Mouse (Mus musculus) intestine, postnatal 0 days (tissue): ENCODE data around the gene Kng1. TPM values are rescaled to one million over a fixed set of nuclear protein-coding genes. Genes with fewer than 3 reads are reported as not detected.
A peak's percentile ranks its signal among the peaks of the same experiment; 100 is the strongest.
"Not testable (repeated sequence)": the region's sequence is repeated elsewhere in the genome, so short reads cannot be mapped to it uniquely, and the experiment has no call there.

ENCODE experiments used
- ATAC-seq: fragments of 200-750 bp; cut with Nextera tagmentation; 2 replicates; pipeline ENCODE4 v1.8.0; 2017; ENCODE audit warnings: mild to moderate bottlenecking, moderate TSS enrichment, moderate library complexity
- H3K27ac ChIP-seq: fragments of 300-500 bp; sonication (generic); 2 replicates; pipeline ENCODE4 v1.5.1; 2014; ENCODE audit warnings: mild to moderate bottlenecking, low read depth, low read length, moderate library complexity
- H3K27me3 ChIP-seq: fragments of 300-500 bp; sonication (generic); replicated peaks from 2 replicates; pipeline ENCODE4 v1.6.1; 2014; ENCODE audit warnings: low read length, mixed read lengths; ENCODE audit not compliant: control insufficient read depth, insufficient read depth
- H3K36me3 ChIP-seq: fragments of 300-500 bp; sonication (generic); 2 replicates; pipeline ENCODE4 v1.6.1; 2014; ENCODE audit warnings: mild to moderate bottlenecking, moderate library complexity; ENCODE audit not compliant: control insufficient read depth, insufficient read depth
- H3K4me1 ChIP-seq: fragments of 300-500 bp; sonication (generic); replicated peaks from 2 replicates; pipeline ENCODE4 v1.6.1; 2014; ENCODE audit warnings: antibody characterized with exemption, low read length, mixed read lengths; ENCODE audit not compliant: control insufficient read depth, insufficient read depth
- H3K4me2 ChIP-seq: fragments of 300-500 bp; sonication (generic); replicated peaks from 2 replicates; pipeline ENCODE4 v1.6.1; 2014; ENCODE audit warnings: low read depth, mild to moderate bottlenecking, moderate library complexity
- H3K4me3 ChIP-seq: fragments of 300-500 bp; sonication (generic); 2 replicates; pipeline ENCODE4 v1.5.1; 2014; ENCODE audit warnings: low read depth, low read length
- H3K9ac ChIP-seq: fragments of 300-500 bp; sonication (generic); 2 replicates; pipeline ENCODE4 v1.6.1; 2014; ENCODE audit warnings: mild to moderate bottlenecking, low read depth, low read length
- H3K9me3 ChIP-seq: fragments of 300-500 bp; sonication (generic); 2 replicates; pipeline ENCODE4 v1.6.1; 2016; ENCODE audit warnings: mixed run types; ENCODE audit not compliant: control insufficient read depth
- CTCF ChIP-seq: sonication (generic); IDR thresholded peaks from 2 replicates; pipeline ENCODE4 v1.5.1; 2016; ENCODE audit warnings: low read depth, mild to moderate bottlenecking, control low read depth, antibody characterized with exemption, moderate library complexity
- WGBS: fragments of 180-500 bp; shearing (Covaris S2); extraction: QIAGEN DNeasy Blood & Tissue Kit; methylation state at CpG from one replicate; pipeline ENCODE4 v1.1.7; 2014; 5-methylcytosine and 5-hydroxymethylcytosine counted together
- polyA plus RNA-seq: library from polyadenylated mRNA; unstranded; fragments of >200 nt; fragmentation: Nextera tagmentation; extraction: Ambion mirVana; gene quantifications from 2 replicates; pipeline ENCODE4 v1.2.1, GENCODE M21; 2015

Kng1 gene
- polyA plus RNA-seq, 1 experiment from 2014 or later: 1.7 TPM

DNA sequence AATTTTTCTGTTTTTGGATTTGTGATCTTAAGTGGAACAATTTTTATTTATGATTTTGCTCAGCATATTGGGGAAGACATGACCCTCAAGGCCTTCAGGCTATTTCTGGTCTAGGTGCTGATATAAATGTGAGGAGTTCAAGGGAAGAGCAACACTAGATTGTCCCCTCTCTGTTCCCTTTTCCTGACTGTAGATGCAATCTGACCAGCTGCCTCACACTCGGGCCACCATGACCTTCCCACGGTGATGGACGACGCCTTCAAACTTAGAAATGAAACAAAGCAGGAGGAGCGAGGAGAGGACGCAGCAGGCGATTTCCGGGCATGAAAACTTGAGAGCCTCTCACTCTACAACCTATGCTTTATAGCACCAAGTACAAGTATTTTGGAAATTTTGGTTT, 29.5 kb downstream of the Kng1 start:
- not testable (repeated sequence) for H3K36me3 ChIP-seq, H3K4me2 ChIP-seq, ATAC-seq, H3K4me1 ChIP-seq, H3K4me3 ChIP-seq, H3K27ac ChIP-seq, H3K9ac ChIP-seq, H3K9me3 ChIP-seq, H3K27me3 ChIP-seq
- WGBS: 80% methylated on average over 8 of the region's 8 CpGs

DNA sequence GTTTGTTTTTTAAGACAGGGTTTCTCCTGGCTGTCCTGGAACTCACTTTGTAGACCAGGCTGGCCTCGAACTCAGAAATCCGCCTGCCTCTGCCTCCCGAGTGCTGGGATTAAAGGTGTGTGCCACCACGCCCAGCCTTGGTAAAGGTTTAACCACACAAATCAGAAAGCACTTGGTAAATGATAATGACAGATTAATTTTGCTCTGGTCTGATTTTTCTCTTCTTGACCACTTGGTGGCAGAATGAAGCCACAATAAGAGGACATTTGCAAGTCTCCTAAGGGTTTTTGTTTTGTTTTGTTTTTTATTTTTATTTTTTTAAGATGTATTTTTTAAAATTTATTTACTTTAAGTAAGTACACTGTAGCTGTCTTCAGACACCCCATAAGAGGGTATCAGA, 30.0 kb downstream of the Kng1 start:
- H3K27ac ChIP-seq, H3K4me3 ChIP-seq, H3K36me3 ChIP-seq, H3K4me2 ChIP-seq, H3K4me1 ChIP-seq, H3K9ac ChIP-seq, H3K9me3 ChIP-seq, H3K27me3 ChIP-seq, ATAC-seq: not testable (repeated sequence)
- 42% methylated on average over 4 of the region's 4 CpGs for WGBS
- peak; percentile 67 for TF ChIP-seq CTCF

DNA sequence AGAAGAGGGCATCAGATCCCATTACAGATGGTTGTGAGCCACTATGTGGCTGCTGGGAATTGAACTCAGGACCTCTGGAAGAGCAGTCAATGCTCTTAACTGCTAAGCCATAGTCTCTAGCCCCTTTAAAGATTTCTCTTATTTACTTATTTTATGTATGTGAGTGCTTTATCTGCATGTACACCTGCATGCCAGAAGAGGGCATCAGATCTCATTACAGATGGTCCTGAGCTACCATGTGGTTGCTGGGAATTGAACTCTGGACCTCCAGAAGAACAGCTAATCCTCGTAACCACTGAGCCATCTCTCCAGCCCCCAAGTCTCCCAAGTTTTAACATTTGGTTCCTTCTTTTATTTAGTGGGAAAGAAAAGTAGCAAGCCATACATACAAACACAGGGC, 30.8 kb downstream of the Kng1 start:
- H3K27me3 ChIP-seq, H3K4me3 ChIP-seq, H3K9ac ChIP-seq, H3K27ac ChIP-seq, H3K4me2 ChIP-seq, ATAC-seq, H3K36me3 ChIP-seq, H3K9me3 ChIP-seq, H3K4me1 ChIP-seq: not testable (repeated sequence)
- 74% methylated on average over 1 of the region's 1 CpGs for WGBS
- peak; percentile 60 for TF ChIP-seq CTCF

DNA sequence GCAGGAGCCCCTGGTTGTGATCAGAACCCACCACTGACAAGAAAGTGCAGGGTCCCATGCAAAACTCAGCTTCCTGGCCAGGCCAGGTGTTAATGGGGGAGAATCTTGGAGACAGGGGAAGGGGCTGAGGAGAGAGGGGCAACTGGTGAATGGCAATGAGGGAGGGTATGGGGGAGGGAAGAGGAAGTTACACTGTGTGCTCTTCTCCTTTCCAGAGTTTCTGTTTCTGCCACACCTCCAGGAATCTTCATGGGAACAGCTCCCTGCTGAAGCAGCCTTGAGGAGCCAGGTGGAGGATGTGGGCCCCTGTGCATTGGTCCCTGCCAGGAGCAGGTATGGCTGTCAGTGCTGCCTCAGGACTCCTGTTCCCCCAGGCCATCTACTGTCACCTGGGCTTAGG, 33.7 kb downstream of the Kng1 start:
- H3K27me3 ChIP-seq, H3K9me3 ChIP-seq, H3K4me2 ChIP-seq, H3K9ac ChIP-seq, H3K27ac ChIP-seq, H3K4me1 ChIP-seq, H3K36me3 ChIP-seq, ATAC-seq, H3K4me3 ChIP-seq: not testable (repeated sequence)

DNA sequence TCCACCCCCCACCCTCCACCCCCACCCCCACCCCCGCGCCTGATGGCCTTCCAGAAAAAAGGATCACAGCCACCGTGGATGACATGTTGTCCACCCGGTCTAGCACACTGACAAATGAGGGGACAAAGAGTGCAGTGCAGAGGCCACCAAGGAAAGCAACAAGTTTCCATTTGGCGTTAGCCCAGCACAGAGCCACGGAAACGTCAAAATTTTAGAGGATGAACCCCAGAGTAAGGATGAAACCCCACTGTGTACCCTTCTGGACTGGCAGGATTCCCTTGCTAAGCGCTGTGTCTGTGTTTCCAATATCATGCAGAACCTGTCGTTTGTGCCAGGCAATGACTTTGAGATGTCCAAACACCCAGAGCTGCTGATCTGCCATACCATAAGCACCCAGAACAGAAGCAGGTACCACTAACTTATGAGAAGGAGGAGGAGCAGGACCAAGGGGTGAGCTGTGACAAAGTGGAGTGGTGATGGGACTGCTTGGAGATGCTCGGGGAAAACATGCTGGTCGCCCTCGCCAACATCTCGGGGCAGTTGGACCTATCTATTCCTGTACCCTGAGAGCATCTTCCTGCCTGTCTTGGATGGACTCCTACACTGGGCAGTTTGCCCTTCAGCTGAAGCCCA, 35.8 kb downstream of the Kng1 start:
- Histone ChIP-seq H3K4me2 (no peak overlapping the region), H3K9ac (no peak overlapping the region), H3K27ac (no peak overlapping the region), H3K9me3 (no peaks in the 10 kb centered on the region), H3K36me3 (no peaks in the 10 kb centered on the region), H3K4me3 (no peak overlapping the region), H3K27me3 (no peaks in the 10 kb centered on the region), H3K4me1 (no peaks in the 10 kb centered on the region)
- WGBS: 79% methylated on average over 13 of the region's 13 CpGs
- ATAC-seq: no peak
- no peak for TF ChIP-seq CTCF

DNA sequence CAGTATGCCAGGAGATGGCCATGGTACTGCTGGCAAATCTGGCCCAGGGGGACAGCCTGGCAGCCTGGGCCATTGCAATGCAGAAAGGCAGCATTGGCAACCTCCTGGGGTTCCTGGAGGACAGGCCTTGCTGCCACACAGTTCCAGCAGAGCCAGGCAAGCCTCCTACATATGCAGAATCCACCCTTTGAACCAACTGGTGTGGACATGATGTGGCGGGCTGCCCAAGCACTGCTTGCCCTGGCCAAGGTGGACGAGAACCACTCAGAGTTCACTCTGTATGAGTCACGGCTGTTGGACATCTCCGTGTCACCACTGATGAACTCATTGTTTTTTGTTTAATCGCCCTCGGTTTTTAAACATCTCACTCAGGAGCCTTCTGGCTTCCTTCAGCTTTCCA, 36.5 kb downstream of the Kng1 start:
- no peaks in the 10 kb centered on the region for H3K27me3 ChIP-seq
- 79% methylated on average over 6 of the region's 6 CpGs for WGBS
- no peak for ATAC-seq
- no peaks in the 10 kb centered on the region for H3K4me1 ChIP-seq
- no peak overlapping the region for H3K27ac ChIP-seq
- H3K9ac ChIP-seq: no peak overlapping the region
- H3K9me3 ChIP-seq: no peaks in the 10 kb centered on the region
- H3K4me3 ChIP-seq: no peak overlapping the region
- H3K36me3 ChIP-seq: no peaks in the 10 kb centered on the region
- H3K4me2 ChIP-seq: no peak overlapping the region
- no peak for TF ChIP-seq CTCF

DNA sequence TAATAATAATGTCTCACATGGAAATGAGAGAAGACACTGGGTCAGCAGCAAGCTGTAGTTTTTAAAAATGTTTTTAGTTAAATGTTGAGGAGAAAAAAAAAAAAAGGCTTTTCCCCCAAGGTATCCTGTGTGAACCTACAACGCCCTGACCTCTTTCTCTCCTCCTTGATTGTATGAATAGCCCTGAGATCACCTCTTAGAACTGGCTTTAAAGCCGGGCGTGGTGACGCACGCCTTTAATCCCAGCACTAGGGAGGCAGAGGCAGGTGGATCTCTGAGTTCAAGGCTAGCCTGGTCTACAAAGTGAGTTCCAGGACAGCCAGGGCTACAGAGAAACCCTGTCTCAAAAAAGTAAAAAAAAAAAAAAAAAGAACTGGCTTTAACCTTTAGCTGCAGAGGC, 37.9 kb downstream of the Kng1 start:
- not testable (repeated sequence) for H3K4me1 ChIP-seq, H3K9ac ChIP-seq, H3K36me3 ChIP-seq, H3K4me2 ChIP-seq, H3K4me3 ChIP-seq, H3K27me3 ChIP-seq, ATAC-seq, H3K27ac ChIP-seq, H3K9me3 ChIP-seq
- WGBS: 89% methylated on average over 5 of the region's 5 CpGs

DNA sequence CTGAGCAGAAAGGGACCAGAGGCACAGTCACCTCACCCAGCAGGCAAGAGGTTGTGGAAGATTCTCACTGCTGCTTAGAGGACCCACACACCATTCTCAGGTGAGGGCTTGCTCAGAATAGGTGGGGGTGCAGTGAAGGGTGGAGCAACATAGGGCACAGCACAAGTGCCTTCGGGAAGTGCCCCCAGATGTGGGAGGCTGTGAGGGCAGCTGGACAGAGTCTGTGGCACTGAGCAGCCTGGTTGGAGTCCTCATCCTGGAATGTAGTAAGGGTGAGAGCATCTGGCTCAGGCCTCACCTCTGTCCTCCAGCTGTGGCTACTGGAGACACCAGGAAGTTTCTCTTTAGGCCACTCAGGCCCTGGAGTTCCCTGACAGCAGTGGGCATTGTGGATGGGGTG, 39.2 kb downstream of the Kng1 start:
- H3K27ac ChIP-seq, H3K27me3 ChIP-seq, H3K9ac ChIP-seq, ATAC-seq, H3K36me3 ChIP-seq, H3K4me2 ChIP-seq, H3K9me3 ChIP-seq, H3K4me1 ChIP-seq, H3K4me3 ChIP-seq: not testable (repeated sequence)
- WGBS: 83% methylated on average over 1 of the region's 1 CpGs

DNA sequence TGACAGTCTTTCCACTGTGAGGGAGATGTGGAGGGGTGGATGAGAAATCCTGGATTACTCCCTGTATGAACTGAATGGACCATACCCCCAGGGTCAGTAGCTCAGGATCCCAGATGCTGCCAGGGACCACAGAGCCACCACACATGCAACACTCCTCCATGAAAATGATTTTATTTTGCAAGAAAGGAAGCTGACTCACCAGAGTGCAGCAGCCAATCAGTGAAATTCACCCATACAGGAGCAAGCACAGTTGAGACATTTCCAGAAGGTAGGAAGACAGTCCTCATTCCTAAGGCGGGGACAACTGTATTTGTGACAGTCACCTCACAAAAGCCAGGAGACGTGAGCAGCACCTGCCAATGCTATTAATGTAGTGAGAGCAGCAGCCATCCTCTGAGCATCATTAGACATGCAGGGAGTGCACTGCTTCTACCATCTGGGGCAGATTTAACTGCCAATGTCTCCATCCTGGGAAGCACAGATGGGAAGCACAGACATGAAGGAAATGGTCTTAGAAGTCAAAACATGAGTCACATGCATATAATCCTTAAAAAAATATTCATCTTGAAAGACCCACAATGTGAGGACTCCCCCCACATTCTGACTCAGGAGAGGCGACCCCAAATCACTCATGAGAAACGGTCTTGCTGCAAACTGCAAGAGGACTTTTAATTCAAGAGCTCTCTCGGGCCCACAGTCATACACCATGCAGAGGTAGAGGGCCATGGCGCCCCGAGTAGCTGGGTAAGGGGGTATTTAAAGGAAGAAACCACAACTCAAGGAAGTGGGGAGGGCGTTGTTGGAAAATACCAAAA, 39.8 kb downstream of the Kng1 start:
- H3K27ac ChIP-seq, H3K4me2 ChIP-seq, H3K4me1 ChIP-seq, H3K9me3 ChIP-seq, H3K27me3 ChIP-seq, ATAC-seq, H3K36me3 ChIP-seq, H3K4me3 ChIP-seq, H3K9ac ChIP-seq: not testable (repeated sequence)
- 87% methylated on average over 8 of the region's 8 CpGs for WGBS
